Mouse (Mus musculus) heart, postnatal 14 days (tissue): ENCODE data around the gene Xpot. TPM values are rescaled to one million over a fixed set of nuclear protein-coding genes. Genes with fewer than 3 reads are reported as not detected.

Experiments used
- microRNA-seq, 2 experiments: library from miRNA; unstranded; fragments of <30 nt; microRNA quantifications; one replicate each; pipeline ENCODE4 v1.2.0; 2021 to 2022
- total RNA-seq, 2 experiments: library from RNA; stranded (reverse); gene quantifications; 2 replicates each; pipeline ENCODE4 v1.2.3; 2021

The Xpot gene
- total RNA-seq, 2 experiments from 2014 or later = 24.5 to 25.7 TPM

Small RNAs within 50 kb of the gene (microRNA-seq; reads per million reads assigned to microRNA genes)
- gene Gm24330 = 0 reads per million in 2 experiments

Other genes with a start within 250 kb of the Xpot start
- gene Rassf3, start 150.0 kb downstream of the Xpot start, total RNA-seq = 100 to 1,000 TPM; 120 to 125 TPM
- gene Tbk1, start 39.5 kb downstream of the Xpot start, total RNA-seq = 10 to 100 TPM; 20.4 to 24.3 TPM
- gene D930020B18Rik, start 15.3 kb upstream of the Xpot start, total RNA-seq = not detected
- gene BC048403, start 113.6 kb upstream of the Xpot start, total RNA-seq = 1 to 10 TPM; 1.0 to 1.6 TPM